Mouse (Mus musculus): ENCODE measurements around the gene Letmd1. TPM values are rescaled to one million over a fixed set of nuclear protein-coding genes. Genes with fewer than 3 reads are reported as not detected.

The Letmd1 gene
- polyA plus RNA-seq (2014; fragmentation: Illumina TruSeq; extraction: RNeasy Lipid Tissue Mini Kit (QIAGEN cat#74804); ENCODE audit: low read depth, low replicate concordance), result 18.0 TPM

GRCm38 (mm10) chr15:100468295-100469188 is at the start of gene Letmd1:
Gene Letmd1, plus strand, starts transcription at chr15:100469023.

GRCm38 (mm10) chr15:100421758-100422197 is 47.0 kb upstream of the Letmd1 start, which contains the start of gene Gm5475:
Gene Gm5475, plus strand, starts transcription at chr15:100422147.

GRCm38 (mm10) chr15:100424396-100425122 is 44.3 kb upstream of the Letmd1 start, which contains the start of gene Slc11a2:
Gene Slc11a2, minus strand, starts transcription at chr15:100425072.

GRCm38 (mm10) chr15:100495102-100495501 is 26.3 kb downstream of the Letmd1 start, which contains the start of gene Csrnp2:
Gene Csrnp2, minus strand, starts transcription at chr15:100495488.

Other genes starting within 250 kb of the Letmd1 start
- 89.0 TPM for gene Atf1, start 241.2 kb upstream of the Letmd1 start, polyA plus RNA-seq (2014; fragmentation: Illumina TruSeq; extraction: RNeasy Lipid Tissue Mini Kit (QIAGEN cat#74804); ENCODE audit: low read depth, low replicate concordance)
- gene Tmprss12, start 188.2 kb upstream of the Letmd1 start, polyA plus RNA-seq (2014; fragmentation: Illumina TruSeq; extraction: RNeasy Lipid Tissue Mini Kit (QIAGEN cat#74804); ENCODE audit: low read depth, low replicate concordance), result 0.88 TPM
- gene Mettl7a1, start 164.9 kb upstream of the Letmd1 start, polyA plus RNA-seq (2014; fragmentation: Illumina TruSeq; extraction: RNeasy Lipid Tissue Mini Kit (QIAGEN cat#74804); ENCODE audit: low read depth, low replicate concordance), result 253 TPM
- 3.3 TPM for gene Mettl7a3, start 134.1 kb upstream of the Letmd1 start, polyA plus RNA-seq (2014; fragmentation: Illumina TruSeq; extraction: RNeasy Lipid Tissue Mini Kit (QIAGEN cat#74804); ENCODE audit: low read depth, low replicate concordance)
- gene Methig1, start 115.9 kb upstream of the Letmd1 start, polyA plus RNA-seq (2014; fragmentation: Illumina TruSeq; extraction: RNeasy Lipid Tissue Mini Kit (QIAGEN cat#74804); ENCODE audit: low read depth, low replicate concordance), result 2.1 TPM
- gene Mettl7a2, start 115.8 kb upstream of the Letmd1 start, polyA plus RNA-seq (2014; fragmentation: Illumina TruSeq; extraction: RNeasy Lipid Tissue Mini Kit (QIAGEN cat#74804); ENCODE audit: low read depth, low replicate concordance), result 33.1 TPM
- not detected for gene Higd1c, start 104.5 kb upstream of the Letmd1 start, polyA plus RNA-seq (2014; fragmentation: Illumina TruSeq; extraction: RNeasy Lipid Tissue Mini Kit (QIAGEN cat#74804); ENCODE audit: low read depth, low replicate concordance)
- not detected for gene Gm5475, start 46.9 kb upstream of the Letmd1 start, polyA plus RNA-seq (2014; fragmentation: Illumina TruSeq; extraction: RNeasy Lipid Tissue Mini Kit (QIAGEN cat#74804); ENCODE audit: low read depth, low replicate concordance)
- gene Slc11a2, start 44.0 kb upstream of the Letmd1 start, polyA plus RNA-seq (2014; fragmentation: Illumina TruSeq; extraction: RNeasy Lipid Tissue Mini Kit (QIAGEN cat#74804); ENCODE audit: low read depth, low replicate concordance), result 10.1 TPM
- 1.7 TPM for gene Csrnp2, start 26.5 kb downstream of the Letmd1 start, polyA plus RNA-seq (2014; fragmentation: Illumina TruSeq; extraction: RNeasy Lipid Tissue Mini Kit (QIAGEN cat#74804); ENCODE audit: low read depth, low replicate concordance)
- gene Tfcp2, start 83.0 kb downstream of the Letmd1 start, polyA plus RNA-seq (2014; fragmentation: Illumina TruSeq; extraction: RNeasy Lipid Tissue Mini Kit (QIAGEN cat#74804); ENCODE audit: low read depth, low replicate concordance), result 6.2 TPM
- 2.3 TPM for gene Pou6f1, start 131.0 kb downstream of the Letmd1 start, polyA plus RNA-seq (2014; fragmentation: Illumina TruSeq; extraction: RNeasy Lipid Tissue Mini Kit (QIAGEN cat#74804); ENCODE audit: low read depth, low replicate concordance)
- gene Dazap2, start 146.3 kb downstream of the Letmd1 start, polyA plus RNA-seq (2014; fragmentation: Illumina TruSeq; extraction: RNeasy Lipid Tissue Mini Kit (QIAGEN cat#74804); ENCODE audit: low read depth, low replicate concordance), result 308 TPM
- gene Smagp, start 167.9 kb downstream of the Letmd1 start, polyA plus RNA-seq (2014; fragmentation: Illumina TruSeq; extraction: RNeasy Lipid Tissue Mini Kit (QIAGEN cat#74804); ENCODE audit: low read depth, low replicate concordance), result 5.6 TPM
- 2.3 TPM for gene Bin2, start 200.5 kb downstream of the Letmd1 start, polyA plus RNA-seq (2014; fragmentation: Illumina TruSeq; extraction: RNeasy Lipid Tissue Mini Kit (QIAGEN cat#74804); ENCODE audit: low read depth, low replicate concordance)
- 34.1 TPM for gene Cela1, start 218.9 kb downstream of the Letmd1 start, polyA plus RNA-seq (2014; fragmentation: Illumina TruSeq; extraction: RNeasy Lipid Tissue Mini Kit (QIAGEN cat#74804); ENCODE audit: low read depth, low replicate concordance)